In the genomic region with DNA sequence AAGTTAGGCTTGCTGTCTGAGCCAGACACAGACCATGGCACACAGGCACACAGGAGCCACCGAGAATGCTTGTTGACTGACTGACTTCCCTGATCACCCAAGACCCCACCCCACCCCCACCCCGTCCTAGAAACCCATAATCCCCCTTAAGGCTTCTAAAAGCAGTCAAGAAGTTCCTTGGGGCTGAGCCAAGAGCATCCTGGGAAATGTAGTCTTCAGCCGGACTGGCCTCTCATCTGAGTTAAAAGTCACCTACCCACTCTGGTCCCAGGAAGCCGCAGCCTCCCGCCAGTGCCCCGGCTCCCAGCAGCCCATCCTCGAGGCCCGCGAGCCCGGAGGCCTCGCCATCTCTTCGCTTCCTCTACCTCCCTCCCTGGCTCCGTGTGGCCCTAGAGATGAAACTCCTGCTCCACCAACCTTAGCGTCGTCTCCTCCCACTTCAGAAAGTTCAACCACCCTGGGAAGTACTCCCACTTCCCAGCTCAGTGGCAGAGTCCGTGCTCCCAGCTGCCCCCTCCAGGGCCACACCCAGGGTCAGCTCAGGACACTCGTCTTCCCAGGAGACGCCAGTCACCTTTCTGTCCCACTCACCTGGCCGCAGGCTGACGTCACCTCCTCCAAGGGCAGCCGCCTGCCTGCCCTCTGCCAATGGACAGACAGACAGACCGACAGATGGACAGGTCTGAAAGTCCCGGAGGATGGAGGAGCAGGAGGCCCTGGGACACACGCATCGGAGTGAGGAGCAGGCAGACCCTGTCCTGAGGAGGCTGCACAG, we compare ENCODE assay signal across 8 mouse cellular contexts. TPM values are rescaled to one million over a fixed set of nuclear protein-coding genes. Genes with fewer than 3 reads are reported as not detected.
DNase-seq lines count a peak whose midpoint lies in the region; ATAC-seq and TF ChIP-seq lines count a peak whose summit lies in the region.

No protein-coding gene starts in this region.

- no peaks in the 10 kb centered on the region for H3K36me3 ChIP-seq in liver, embryonic 11.5 days (ENCODE audit: control insufficient read depth, insufficient read depth, low read length)
- H3K36me3 ChIP-seq in liver, postnatal 0 days (replicated peaks; ENCODE audit: insufficient read depth, low read length) = no peaks in the 10 kb centered on the region
- no peaks in the 10 kb centered on the region for H3K36me3 ChIP-seq in hindbrain, embryonic 12.5 days
- no peaks in the 10 kb centered on the region for H3K36me3 ChIP-seq in midbrain, embryonic 16.5 days (ENCODE audit: control insufficient read depth, insufficient read depth, low read length)

- H3K9ac ChIP-seq in liver, embryonic 11.5 days (ENCODE audit: low read depth, low read length) = no peak overlapping the region
- no peak overlapping the region for H3K9ac ChIP-seq in liver, postnatal 0 days (replicated peaks)
- H3K9ac ChIP-seq in hindbrain, embryonic 12.5 days = peak overlapping the region; percentile 82; the same call in 1 of the 2 replicates
- H3K9ac ChIP-seq in midbrain, embryonic 16.5 days (ENCODE audit: low read depth, low read length) = peak overlapping the region; percentile 90; the same call in 1 of the 2 replicates

- H3K9me3 ChIP-seq in liver, embryonic 11.5 days (ENCODE audit: control insufficient read depth, low read length) = no peaks in the 10 kb centered on the region
- H3K9me3 ChIP-seq in liver, postnatal 0 days (ENCODE audit: low read length) = no peaks in the 10 kb centered on the region
- no peaks in the 10 kb centered on the region for H3K9me3 ChIP-seq in hindbrain, embryonic 12.5 days (replicated peaks)
- H3K9me3 ChIP-seq in midbrain, embryonic 16.5 days (replicated peaks; ENCODE audit: control insufficient read depth, low read length, poor library complexity, severe bottlenecking) = no peaks in the 10 kb centered on the region

- ATAC-seq in liver, embryonic 11.5 days (replicated peaks; ENCODE audit: low FRiP score) = no peak
- ATAC-seq in liver, postnatal 0 days = no peak
- ATAC-seq in hindbrain, embryonic 12.5 days (ENCODE audit: low FRiP score) = no peak
- no peak for ATAC-seq in midbrain, embryonic 16.5 days

- no peak for TF ChIP-seq CTCF in liver, postnatal 0 days (IDR thresholded peaks at IDR 0.05; ENCODE audit: low read depth)

- 23% methylated on average over 25 of the region's 25 CpGs for WGBS in liver, embryonic 11.5 days
- 41% methylated on average over 25 of the region's 25 CpGs for WGBS in liver, postnatal 0 days (ENCODE audit: insufficient replicate concordance)
- 15% methylated on average over 25 of the region's 25 CpGs for WGBS in hindbrain, embryonic 12.5 days
- WGBS in midbrain, embryonic 16.5 days = 16% methylated on average over 25 of the region's 25 CpGs

- peaks cover 40% of the 10 kb centered on the region for H3K4me1 ChIP-seq in liver, embryonic 11.5 days (replicated peaks; ENCODE audit: control insufficient read depth, insufficient read depth, low read length)
- peaks cover 42% of the 10 kb centered on the region for H3K4me1 ChIP-seq in liver, postnatal 0 days (ENCODE audit: insufficient read depth)
- H3K4me1 ChIP-seq in hindbrain, embryonic 12.5 days = peaks cover 71% of the 10 kb centered on the region
- H3K4me1 ChIP-seq in midbrain, embryonic 16.5 days (ENCODE audit: control insufficient read depth, insufficient read depth, low read length) = peaks cover 39% of the 10 kb centered on the region

- DNase-seq in adrenal gland, adult (ENCODE audit: inconsistent age in 2 of 2, low spot score in 1 of 2) = peak; percentile 26 to 41
- DNase-seq in adrenal gland, adult 2 months = no peak
- DNase-seq in liver, embryonic 11.5 days (ENCODE audit: low spot score) = no peak
- no peak for DNase-seq in liver, postnatal 0 days
- no peak for DNase-seq in right cerebral cortex, postnatal 4 days
- no peak for DNase-seq in ovary, postnatal 10 days (ENCODE audit: low spot score)

- no peak overlapping the region for H3K27ac ChIP-seq in liver, embryonic 11.5 days (ENCODE audit: low read depth, low read length)
- H3K27ac ChIP-seq in liver, postnatal 0 days (ENCODE audit: low read depth) = no peak overlapping the region
- no peak overlapping the region for H3K27ac ChIP-seq in hindbrain, embryonic 12.5 days
- H3K27ac ChIP-seq in midbrain, embryonic 16.5 days (ENCODE audit: low read length) = no peak overlapping the region

- peak overlapping the region; percentile 3 for H3K4me2 ChIP-seq in liver, embryonic 11.5 days
- H3K4me2 ChIP-seq in liver, postnatal 0 days (ENCODE audit: low read depth, low read length) = no peak overlapping the region
- H3K4me2 ChIP-seq in hindbrain, embryonic 12.5 days (replicated peaks) = peak overlapping the region; percentile 92
- H3K4me2 ChIP-seq in midbrain, embryonic 16.5 days (ENCODE audit: low read length) = peak overlapping the region; percentile 73

- H3K4me3 ChIP-seq in liver, embryonic 11.5 days (ENCODE audit: low read depth, low read length) = no peak overlapping the region
- no peak overlapping the region for H3K4me3 ChIP-seq in liver, postnatal 0 days (ENCODE audit: low read depth, low read length)
- H3K4me3 ChIP-seq in hindbrain, embryonic 12.5 days = peak overlapping the region; percentile 83
- peak overlapping the region; percentile 84 for H3K4me3 ChIP-seq in midbrain, embryonic 16.5 days (ENCODE audit: low read depth, low read length)

- TF ChIP-seq EP300 in liver, postnatal 0 days (IDR thresholded peaks at IDR 0.05; ENCODE audit: low read depth) = no peak

- peaks cover 47% of the 10 kb centered on the region for H3K27me3 ChIP-seq in liver, embryonic 11.5 days (replicated peaks; ENCODE audit: control insufficient read depth, insufficient read depth, low read length)
- H3K27me3 ChIP-seq in liver, postnatal 0 days (ENCODE audit: insufficient read depth, low read length) = peaks cover 48% of the 10 kb centered on the region
- peaks cover 60% of the 10 kb centered on the region for H3K27me3 ChIP-seq in hindbrain, embryonic 12.5 days
- H3K27me3 ChIP-seq in midbrain, embryonic 16.5 days (ENCODE audit: control insufficient read depth, insufficient read depth, low read depth, low read length) = no peaks in the 10 kb centered on the region

RNA-seq across cellular contexts. Expression of a gene that starts 2.1 kb away (rescaled TPM):
- total RNA-seq in adrenal gland, adult 2 months (2021) = 10 to 100 TPM in 1 of 2 experiments, 1 to 10 TPM in 1; 6.3 to 10.2 TPM
- 32.9 and 36.5 TPM in 2 replicates for polyA plus RNA-seq in adrenal gland, adult 2 months (2012; rRNA removed)
- 1.4 and 1.5 TPM in 2 replicates for polyA plus RNA-seq in liver, embryonic 11.5 days (2014; fragmentation: Nextera tagmentation; extraction: Ambion mirVana)
- 0.56 and 0.62 TPM in 2 replicates for polyA plus RNA-seq in liver, postnatal 0 days (2015; fragmentation: Nextera tagmentation; extraction: Ambion mirVana)
- 9.6 and 11.2 TPM in 2 replicates for polyA plus RNA-seq in hindbrain, embryonic 12.5 days (2016; fragmentation: Nextera tagmentation; extraction: Ambion mirVana)
- polyA plus RNA-seq in midbrain, embryonic 16.5 days (2015; fragmentation: Nextera tagmentation; extraction: Ambion mirVana) = 13.2 and 14.4 TPM in 2 replicates

RNA-seq across cellular contexts. Expression of a gene that starts 16.2 kb away (rescaled TPM):
- 10 to 100 TPM; 23.9 to 45.5 TPM for total RNA-seq in adrenal gland, adult 2 months (2021)
- 134 and 212 TPM in 2 replicates for polyA plus RNA-seq in adrenal gland, adult 2 months (2012; rRNA removed)
- 0.23 and 0.34 TPM in 2 replicates for polyA plus RNA-seq in liver, embryonic 11.5 days (2014; fragmentation: Nextera tagmentation; extraction: Ambion mirVana)
- 256 and 269 TPM in 2 replicates for polyA plus RNA-seq in liver, postnatal 0 days (2015; fragmentation: Nextera tagmentation; extraction: Ambion mirVana)
- 0.25 and 0.27 TPM in 2 replicates for polyA plus RNA-seq in hindbrain, embryonic 12.5 days (2016; fragmentation: Nextera tagmentation; extraction: Ambion mirVana)
- polyA plus RNA-seq in midbrain, embryonic 16.5 days (2015; fragmentation: Nextera tagmentation; extraction: Ambion mirVana) = 0.25 and 0.30 TPM in 2 replicates

RNA-seq across cellular contexts. Expression of a gene that starts 20.6 kb away (rescaled TPM):
- 10 to 100 TPM; 59.5 to 71.9 TPM for total RNA-seq in adrenal gland, adult 2 months (2021)
- 42.9 and 91.7 TPM in 2 replicates for polyA plus RNA-seq in adrenal gland, adult 2 months (2012; rRNA removed)
- polyA plus RNA-seq in liver, embryonic 11.5 days (2014; fragmentation: Nextera tagmentation; extraction: Ambion mirVana) = 0.43 and 0.68 TPM in 2 replicates
- polyA plus RNA-seq in liver, postnatal 0 days (2015; fragmentation: Nextera tagmentation; extraction: Ambion mirVana) = 57.3 and 58.4 TPM in 2 replicates
- polyA plus RNA-seq in hindbrain, embryonic 12.5 days (2016; fragmentation: Nextera tagmentation; extraction: Ambion mirVana) = 0.42 and 0.62 TPM in 2 replicates
- polyA plus RNA-seq in midbrain, embryonic 16.5 days (2015; fragmentation: Nextera tagmentation; extraction: Ambion mirVana) = 1.2 and 2.8 TPM in 2 replicates

RNA-seq across cellular contexts. Expression of a gene that starts 24.3 kb away (rescaled TPM):
- total RNA-seq in adrenal gland, adult 2 months (2021) = 1 to 10 TPM; 2.0 to 2.4 TPM
- 4.2 and 6.7 TPM in 2 replicates for polyA plus RNA-seq in adrenal gland, adult 2 months (2012; rRNA removed)
- 6.8 and 7.5 TPM in 2 replicates for polyA plus RNA-seq in liver, embryonic 11.5 days (2014; fragmentation: Nextera tagmentation; extraction: Ambion mirVana)
- 2.8 and 3.3 TPM in 2 replicates for polyA plus RNA-seq in liver, postnatal 0 days (2015; fragmentation: Nextera tagmentation; extraction: Ambion mirVana)
- 8.4 and 8.9 TPM in 2 replicates for polyA plus RNA-seq in hindbrain, embryonic 12.5 days (2016; fragmentation: Nextera tagmentation; extraction: Ambion mirVana)
- polyA plus RNA-seq in midbrain, embryonic 16.5 days (2015; fragmentation: Nextera tagmentation; extraction: Ambion mirVana) = 10.5 and 10.8 TPM in 2 replicates

RNA-seq across cellular contexts. Expression of a gene that starts 28.4 kb away (rescaled TPM):
- 100 to 1,000 TPM in 1 of 2 experiments, 10 to 100 TPM in 1; 92.6 to 121 TPM for total RNA-seq in adrenal gland, adult 2 months (2021)
- 100 and 184 TPM in 2 replicates for polyA plus RNA-seq in adrenal gland, adult 2 months (2012; rRNA removed)
- polyA plus RNA-seq in liver, embryonic 11.5 days (2014; fragmentation: Nextera tagmentation; extraction: Ambion mirVana) = 0.14 TPM in 1 of 2 replicates, not detected in the other
- 0.12 and 0.24 TPM in 2 replicates for polyA plus RNA-seq in liver, postnatal 0 days (2015; fragmentation: Nextera tagmentation; extraction: Ambion mirVana)
- polyA plus RNA-seq in hindbrain, embryonic 12.5 days (2016; fragmentation: Nextera tagmentation; extraction: Ambion mirVana) = 0.06 and 0.09 TPM in 2 replicates
- 0.05 and 0.15 TPM in 2 replicates for polyA plus RNA-seq in midbrain, embryonic 16.5 days (2015; fragmentation: Nextera tagmentation; extraction: Ambion mirVana)

Comparison
In these comparisons a context has a peak if more than half of its experiments do, and no peak if none do; other contexts are left out.
1. DNase-seq: peak in adrenal gland, adult (2 of 2); none in adrenal gland, adult 2 months (single experiment), liver, embryonic 11.5 days (single experiment), liver, postnatal 0 days (single experiment), right cerebral cortex, postnatal 4 days (single experiment) and ovary, postnatal 10 days (single experiment).
2. RNA of a gene that starts 16.2 kb away (polyA plus RNA-seq): 256 to 269 TPM in liver, postnatal 0 days and 134 to 212 TPM in adrenal gland, adult 2 months; 0.25 to 0.30 TPM in midbrain, embryonic 16.5 days, 0.25 to 0.27 TPM in hindbrain, embryonic 12.5 days and 0.23 to 0.34 TPM in liver, embryonic 11.5 days; every median in the first group is over 100 times any median in the second.
3. RNA of a gene that starts 20.6 kb away (polyA plus RNA-seq): 57.3 to 58.4 TPM in liver, postnatal 0 days and 42.9 to 91.7 TPM in adrenal gland, adult 2 months; 1.2 to 2.8 TPM in midbrain, embryonic 16.5 days, 0.42 to 0.62 TPM in hindbrain, embryonic 12.5 days and 0.43 to 0.68 TPM in liver, embryonic 11.5 days; every median in the first group is over 10 times any median in the second.
4. H3K4me3 ChIP-seq: peak in hindbrain, embryonic 12.5 days (single experiment) and midbrain, embryonic 16.5 days (single experiment); none in liver, embryonic 11.5 days (single experiment) and liver, postnatal 0 days (single experiment).
5. H3K9ac ChIP-seq: peak in hindbrain, embryonic 12.5 days (single experiment) and midbrain, embryonic 16.5 days (single experiment); none in liver, embryonic 11.5 days (single experiment) and liver, postnatal 0 days (single experiment).